Mouse (Mus musculus): ENCODE results near the gene Zfp978.
"Not testable (repeated sequence)": the region's sequence is repeated elsewhere in the genome, so short reads cannot be mapped to it uniquely, and the experiment has no call there.

The Zfp978 gene

GRCm38 (mm10) chr4:147361003-147361402 lies at the start of gene Zfp978:
Gene Zfp978 (plus strand): TSS chr4:147361303.
- not testable (repeated sequence) for DNase-seq (ENCODE audit: extremely low read depth, low read depth)

- not testable (repeated sequence) for DNase-seq (ENCODE audit: extremely low read depth, low read depth)
Observed at GRCm38 (mm10) chr4:147335036-147335690, 25.9 kb upstream of the Zfp978 start.

- DNase-seq (ENCODE audit: extremely low read depth, low read depth): not testable (repeated sequence)
Observed at GRCm38 (mm10) chr4:147335691-147336367, 25.3 kb upstream of the Zfp978 start.

GRCm38 (mm10) chr4:147336368-147337195 lies 24.5 kb upstream of the Zfp978 start:
- DNase-seq (ENCODE audit: extremely low read depth, low read depth): not testable (repeated sequence)

GRCm38 (mm10) chr4:147337520-147337919 lies 23.6 kb upstream of the Zfp978 start:
- DNase-seq (ENCODE audit: extremely low read depth, low read depth): not testable (repeated sequence)

- no peak for DNase-seq (ENCODE audit: extremely low read depth, low read depth)
Observed at GRCm38 (mm10) chr4:147338032-147338610, 23.0 kb upstream of the Zfp978 start.

- not testable (repeated sequence) for DNase-seq (ENCODE audit: extremely low read depth, low read depth)
Observed at GRCm38 (mm10) chr4:147338706-147339105, 22.4 kb upstream of the Zfp978 start.

- DNase-seq (ENCODE audit: extremely low read depth, low read depth): not testable (repeated sequence)
Observed at GRCm38 (mm10) chr4:147339601-147340219, 21.4 kb upstream of the Zfp978 start.

GRCm38 (mm10) chr4:147340236-147340635 lies 20.9 kb upstream of the Zfp978 start:
- DNase-seq (ENCODE audit: extremely low read depth, low read depth): not testable (repeated sequence)

- not testable (repeated sequence) for DNase-seq (ENCODE audit: extremely low read depth, low read depth)
Observed at GRCm38 (mm10) chr4:147340876-147341275, 20.2 kb upstream of the Zfp978 start.

- not testable (repeated sequence) for DNase-seq (ENCODE audit: extremely low read depth, low read depth)
Observed at GRCm38 (mm10) chr4:147343042-147343908, 17.8 kb upstream of the Zfp978 start.

- DNase-seq (ENCODE audit: extremely low read depth, low read depth): not testable (repeated sequence)
Observed at GRCm38 (mm10) chr4:147345061-147345554, 16.0 kb upstream of the Zfp978 start.

- not testable (repeated sequence) for DNase-seq (ENCODE audit: extremely low read depth, low read depth)
Observed at GRCm38 (mm10) chr4:147346361-147347035, 14.6 kb upstream of the Zfp978 start.

- not testable (repeated sequence) for DNase-seq (ENCODE audit: extremely low read depth, low read depth)
Observed at GRCm38 (mm10) chr4:147347300-147347699, 13.8 kb upstream of the Zfp978 start.

GRCm38 (mm10) chr4:147347880-147348279 lies 13.2 kb upstream of the Zfp978 start:
- not testable (repeated sequence) for DNase-seq (ENCODE audit: extremely low read depth, low read depth)

GRCm38 (mm10) chr4:147348401-147348800 lies 12.7 kb upstream of the Zfp978 start:
- DNase-seq (ENCODE audit: extremely low read depth, low read depth): not testable (repeated sequence)

- DNase-seq (ENCODE audit: extremely low read depth, low read depth): not testable (repeated sequence)
Observed at GRCm38 (mm10) chr4:147348906-147349686, 12.0 kb upstream of the Zfp978 start.

GRCm38 (mm10) chr4:147349687-147350415 lies 11.3 kb upstream of the Zfp978 start:
- DNase-seq (ENCODE audit: extremely low read depth, low read depth): not testable (repeated sequence)

All from MEL-GATA-1-ER (cell line).